Mouse (Mus musculus) retina, postnatal 7 days (tissue): ENCODE data around the gene Stn1.

Experiments used
- DNase-seq: peaks from one replicate; pipeline ENCODE4 v3.0.0-alpha.2; 2012; ENCODE audit warnings: low read depth, low spot score

The Stn1 gene

DNA sequence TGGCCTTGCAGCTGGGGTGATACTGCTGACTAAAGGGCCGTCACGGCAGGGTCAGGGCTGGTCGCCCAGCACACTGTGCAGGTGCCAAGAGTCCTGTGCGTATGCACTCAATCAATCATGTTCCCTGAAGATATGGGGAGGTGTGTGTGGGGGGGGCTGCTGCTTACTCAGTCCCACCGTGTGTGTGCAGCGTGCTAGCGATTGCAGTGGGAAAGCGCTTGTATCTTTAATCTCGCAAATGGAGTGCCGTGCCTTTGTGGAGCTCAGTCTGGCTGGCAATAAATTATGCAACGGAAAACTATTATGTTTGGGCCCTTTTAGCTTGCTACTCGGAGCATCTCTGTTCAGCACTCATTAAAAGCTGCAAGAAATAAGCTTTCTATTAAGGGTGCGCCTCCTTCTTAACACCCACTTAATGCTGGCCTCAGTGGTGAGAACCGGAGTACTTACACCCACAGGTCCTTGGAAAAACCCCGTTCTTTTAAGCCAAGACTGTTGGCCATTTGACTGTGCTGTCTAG is 64.4 kb downstream of the Stn1 start:
- DNase-seq = no peak

DNA sequence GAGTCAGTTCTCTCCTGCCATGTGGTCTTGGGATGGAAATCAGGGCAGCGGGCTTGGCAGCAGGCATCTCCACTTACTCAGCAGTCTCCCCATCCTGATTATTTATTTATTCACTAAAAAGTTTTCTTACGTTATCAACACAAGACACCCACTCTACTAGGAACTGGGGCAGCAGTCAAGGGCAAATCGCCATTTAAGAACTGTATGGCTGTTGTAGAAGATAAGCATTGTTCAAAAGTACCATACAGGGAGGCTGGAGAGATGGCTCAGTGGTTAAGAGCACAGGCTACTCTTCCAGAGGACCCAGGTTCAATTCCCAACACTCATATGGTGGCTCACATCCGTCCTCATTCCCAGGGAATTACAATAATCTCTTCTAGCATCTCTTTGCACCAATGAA is 65.5 kb downstream of the Stn1 start:
- no peak for DNase-seq

- no peak for DNase-seq
Measured at GRCm38 (mm10) chr19:47468750-47469149, 68.6 kb downstream of the Stn1 start.

- DNase-seq = no peak
Measured at GRCm38 (mm10) chr19:47466775-47467174, 70.5 kb downstream of the Stn1 start.

DNA sequence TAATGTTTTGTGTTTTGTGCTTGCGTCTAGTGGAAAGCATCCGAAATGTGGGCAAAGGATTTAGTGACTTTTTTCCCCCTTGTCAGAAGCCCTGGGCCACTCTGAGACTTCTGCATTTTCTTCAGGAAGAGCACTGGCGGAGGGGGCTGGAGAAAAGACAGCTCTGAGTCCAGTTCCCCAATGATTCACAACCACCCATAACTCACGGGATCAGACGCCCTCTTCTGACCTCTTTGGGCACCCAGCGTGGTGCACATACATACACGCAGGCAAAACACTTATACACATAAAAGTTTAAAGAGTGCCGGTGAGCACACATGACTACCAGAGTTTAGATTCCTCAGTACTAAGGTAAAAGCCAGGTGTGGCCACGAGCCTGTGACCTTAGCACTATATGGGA is 71.8 kb downstream of the Stn1 start:
- no peak for DNase-seq

- DNase-seq = peak; percentile 51
Measured at GRCm38 (mm10) chr19:47464304-47465241, 72.7 kb downstream of the Stn1 start, which contains the start of gene Sh3pxd2a. Gene Sh3pxd2a (minus strand): TSS chr19:47464401.

- DNase-seq = peak; percentile 29
Measured at GRCm38 (mm10) chr19:47463636-47464303, 73.5 kb downstream of the Stn1 start.

DNA sequence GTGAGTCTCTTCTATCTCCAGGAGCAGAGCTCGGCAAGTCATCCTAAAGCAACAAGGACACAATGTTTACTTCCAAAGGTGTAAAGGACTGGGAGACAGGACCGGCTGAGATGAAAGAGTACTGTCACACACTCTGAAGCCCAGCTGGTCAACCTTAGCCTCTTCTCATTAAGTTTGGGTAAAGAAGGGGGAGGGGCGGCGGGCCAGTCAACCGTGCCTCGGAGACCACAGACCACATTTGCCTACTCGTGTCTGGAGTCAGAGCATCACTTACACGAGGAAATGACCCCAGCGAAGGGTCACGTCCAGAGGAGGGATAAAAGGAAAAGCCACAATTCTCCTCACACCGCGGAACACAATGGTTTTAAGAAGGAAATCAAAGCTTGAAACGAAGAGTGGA is 74.1 kb downstream of the Stn1 start:
- no peak for DNase-seq

GRCm38 (mm10) chr19:47462725-47463124 is 74.6 kb downstream of the Stn1 start:
- DNase-seq = no peak

GRCm38 (mm10) chr19:47461838-47462237 is 75.5 kb downstream of the Stn1 start:
- DNase-seq = no peak

DNA sequence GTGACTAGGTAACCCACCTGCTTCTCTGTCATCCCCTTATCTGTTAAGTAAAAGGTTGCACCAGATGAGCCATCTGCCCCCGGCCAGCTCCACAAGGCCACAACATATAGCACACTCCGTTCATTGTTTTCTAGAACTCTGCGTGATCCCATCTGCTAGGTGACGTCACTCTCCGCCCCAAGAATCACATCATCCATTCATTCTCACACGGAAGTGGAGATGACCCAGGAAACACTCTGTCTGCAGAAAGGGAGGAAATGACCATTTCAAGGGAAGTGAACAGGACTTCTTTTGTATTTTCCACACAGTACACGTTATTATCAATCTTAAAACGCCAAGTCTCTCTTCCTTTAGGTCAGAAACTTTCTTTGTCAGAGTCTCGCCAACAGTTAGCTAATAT is 75.9 kb downstream of the Stn1 start:
- no peak for DNase-seq

DNA sequence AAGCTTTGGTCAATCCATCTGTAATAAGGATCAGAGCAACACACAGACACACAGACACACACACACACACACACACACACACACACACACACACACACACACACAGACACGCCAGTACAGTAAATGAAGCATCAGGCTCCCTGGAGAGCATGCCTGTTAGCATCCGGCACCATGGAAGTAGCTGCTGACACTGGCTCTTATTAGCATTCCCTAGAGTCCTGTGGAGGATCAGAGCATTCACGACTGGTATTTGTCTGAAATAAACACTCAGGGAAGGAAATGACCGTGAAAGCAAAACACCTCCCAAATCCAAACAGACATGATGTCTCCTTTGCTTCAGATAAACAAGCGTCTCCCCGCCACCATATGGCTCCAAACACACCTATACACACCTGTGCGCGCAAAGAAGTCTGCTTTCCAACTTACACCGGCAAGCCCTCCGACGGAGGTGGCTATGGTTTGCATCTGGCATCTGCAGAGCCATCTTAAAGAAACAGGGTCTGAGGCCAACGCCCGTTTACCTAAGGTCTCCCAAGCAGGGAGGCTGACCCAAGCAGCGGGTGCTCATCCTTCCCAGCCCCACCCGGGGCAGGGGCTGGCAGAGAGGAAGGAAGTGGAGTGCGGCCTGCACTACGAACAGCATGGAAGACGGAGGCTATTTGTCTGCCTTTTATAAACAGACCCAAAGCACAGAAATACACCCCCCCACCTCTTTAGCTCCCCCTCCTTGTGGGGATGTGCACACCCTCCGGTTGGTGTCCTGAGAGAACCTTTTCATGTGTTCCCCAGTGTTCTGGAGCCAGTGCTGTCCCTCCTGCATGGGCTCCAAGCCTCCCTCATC is 77.0 kb downstream of the Stn1 start:
- no peak for DNase-seq

- DNase-seq = no peak
Measured at GRCm38 (mm10) chr19:47459214-47459613, 78.1 kb downstream of the Stn1 start.

DNA sequence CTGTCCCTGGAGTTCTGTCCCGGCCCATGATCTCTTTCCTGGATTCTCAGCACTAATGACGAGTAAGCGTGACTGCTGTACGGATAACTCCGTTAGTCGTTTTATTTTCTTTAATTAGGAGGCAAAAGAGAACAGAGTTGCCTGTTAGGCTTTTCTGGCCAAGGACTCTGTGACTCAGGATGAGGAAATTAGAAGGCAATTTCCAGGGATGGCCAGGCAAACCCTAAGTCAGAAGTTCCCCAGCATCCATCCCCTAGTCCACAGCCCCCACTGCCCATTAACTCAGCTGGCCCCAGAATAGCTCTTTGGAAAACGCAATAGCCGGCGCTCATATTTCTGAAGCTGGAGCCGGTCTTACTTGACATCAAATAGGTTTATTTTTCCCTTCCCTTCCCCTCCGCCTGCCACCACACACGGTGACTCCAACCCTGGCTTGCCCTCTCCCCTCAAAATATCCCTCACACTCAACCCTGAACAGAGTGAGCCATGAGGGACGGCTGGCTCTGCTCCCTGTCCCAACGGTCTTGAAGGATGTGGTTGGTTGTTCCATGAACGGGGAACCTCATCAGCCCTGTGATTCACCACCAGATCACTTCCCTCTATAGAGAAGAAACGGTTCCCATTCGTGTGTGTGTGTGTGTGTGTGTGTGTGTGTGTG is 78.7 kb downstream of the Stn1 start:
- DNase-seq = no peak

- no peak for DNase-seq
Measured at GRCm38 (mm10) chr19:47457711-47458503, 79.4 kb downstream of the Stn1 start.

GRCm38 (mm10) chr19:47456021-47456420 is 81.3 kb downstream of the Stn1 start:
- DNase-seq = no peak

DNA sequence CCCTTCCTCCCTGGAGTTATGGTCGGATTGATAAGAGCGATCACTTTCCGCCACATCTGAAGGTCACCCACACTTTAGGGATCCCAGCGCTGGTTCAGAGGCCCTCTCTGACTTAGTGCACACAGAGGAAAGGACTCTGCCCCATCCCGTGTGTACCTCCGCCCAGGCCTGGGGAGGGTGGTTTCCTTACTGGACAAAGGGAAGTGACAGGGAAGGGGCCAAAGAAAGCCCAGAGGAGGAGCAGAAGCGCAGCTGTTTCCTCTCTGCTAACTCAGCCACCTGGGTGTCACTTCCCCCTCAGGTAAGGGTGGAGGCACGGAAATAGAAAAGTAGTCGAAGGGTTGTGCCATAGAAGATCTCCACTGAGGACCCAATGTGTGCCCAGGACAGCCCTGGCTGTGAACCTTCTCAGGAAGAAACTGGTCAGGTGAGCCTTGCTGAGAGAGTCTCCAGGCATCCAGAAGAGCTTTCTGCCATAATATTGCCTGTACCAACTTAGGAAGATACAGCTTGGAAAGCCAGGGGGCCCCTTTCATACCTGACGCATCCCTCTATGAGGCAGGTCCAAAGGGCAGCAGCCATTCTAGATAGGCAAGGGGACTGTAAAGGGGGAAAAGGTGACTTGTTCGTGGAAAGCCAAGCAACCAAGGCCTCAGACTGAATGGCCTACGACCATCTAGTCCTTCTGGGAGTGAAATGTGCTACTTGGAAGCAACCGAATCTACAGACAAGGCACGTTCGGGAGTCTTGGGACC is 82.1 kb downstream of the Stn1 start:
- DNase-seq = no peak

DNA sequence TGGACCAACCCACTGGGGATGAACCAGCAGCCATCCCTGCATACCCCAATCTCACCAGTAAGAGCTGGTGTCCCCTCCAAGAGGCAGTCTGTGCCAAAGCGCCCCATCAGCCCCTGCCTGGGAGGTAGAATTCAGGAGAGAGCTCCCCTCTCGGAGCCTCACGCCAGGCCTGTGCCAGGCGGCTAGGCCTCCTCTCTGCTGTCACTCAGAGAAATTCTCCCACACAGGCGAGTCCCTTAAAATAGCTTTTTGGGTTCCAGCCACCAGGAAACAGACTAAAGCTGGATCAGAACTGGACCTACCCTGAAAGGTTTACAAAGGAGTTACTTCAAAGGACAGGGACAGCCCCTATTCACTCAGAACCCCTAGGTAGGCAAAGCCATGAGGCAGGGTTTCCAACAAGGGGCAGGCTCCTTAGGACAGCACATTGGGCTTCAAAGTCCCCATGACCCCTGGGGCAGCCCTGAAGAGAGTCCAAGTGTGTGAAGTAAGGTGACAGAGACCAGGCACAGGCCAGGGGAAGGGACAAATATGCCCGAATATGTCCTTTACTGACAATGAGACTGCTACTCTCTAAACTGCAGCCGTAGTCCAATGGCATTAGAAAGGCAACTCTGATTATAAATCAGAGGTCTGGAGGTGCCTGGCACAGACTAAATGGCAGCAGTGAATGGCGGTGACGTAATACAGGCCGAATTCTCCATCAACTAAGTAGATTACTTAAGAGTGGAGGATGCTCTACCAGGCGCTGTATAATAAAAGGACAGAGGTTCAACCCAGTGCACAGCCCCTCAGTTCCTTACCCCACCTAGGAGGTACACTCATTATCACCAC is 82.9 kb downstream of the Stn1 start:
- DNase-seq = no peak

DNA sequence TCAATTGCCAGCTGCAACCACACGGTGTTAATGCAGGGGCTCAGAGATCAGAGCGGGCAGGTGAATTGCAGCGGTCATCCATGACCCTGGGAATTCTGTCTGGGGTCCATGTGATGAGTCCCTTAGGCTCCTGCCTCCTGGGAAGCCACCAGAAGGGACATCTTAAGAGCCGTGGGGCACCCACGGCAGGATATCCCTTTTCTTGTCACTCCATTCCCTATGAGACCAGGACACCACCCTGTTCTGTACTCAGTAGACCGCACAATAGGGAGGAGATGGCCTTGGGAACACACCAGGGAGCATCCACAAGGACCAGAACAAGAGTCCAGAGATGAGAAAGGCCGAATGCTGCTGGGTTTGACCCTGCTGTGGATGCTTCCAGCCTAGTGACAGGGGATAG is 84.0 kb downstream of the Stn1 start:
- no peak for DNase-seq
